Mouse (Mus musculus): ENCODE measurements at regions not wholly inside any gene's neighbourhood (a gene's known extent, or its start where the extent isn't known, plus 50 kb on each side); places are given as distances from the start of the nearest gene placed in this dataset.

- DNase-seq (ENCODE audit: low spot score in 2 of 2) = no peak
Observed at GRCm38 (mm10) chr12:54282281-54282921, 78.7 kb upstream of the Egln3 start.

- no peak for DNase-seq (ENCODE audit: low spot score in 2 of 2)
Observed at GRCm38 (mm10) chr12:54280457-54280856, 76.8 kb upstream of the Egln3 start.

- DNase-seq (ENCODE audit: low spot score in 2 of 2) = no peak
Observed at GRCm38 (mm10) chr12:54280001-54280400, 76.3 kb upstream of the Egln3 start.

- DNase-seq (ENCODE audit: low spot score in 2 of 2) = no peak
Observed at GRCm38 (mm10) chr12:54276978-54277537, 73.4 kb upstream of the Egln3 start.

- DNase-seq (ENCODE audit: low spot score in 2 of 2) = no peak
Observed at GRCm38 (mm10) chr12:54273506-54273905, 69.8 kb upstream of the Egln3 start.

- DNase-seq (ENCODE audit: low spot score in 2 of 2) = no peak
Observed at GRCm38 (mm10) chr12:54272696-54273095, 69.0 kb upstream of the Egln3 start.

GRCm38 (mm10) chr12:54272226-54272625 lies 68.6 kb upstream of the Egln3 start:
- no peak for DNase-seq (ENCODE audit: low spot score in 2 of 2)

GRCm38 (mm10) chr12:54265852-54266251 lies 62.2 kb upstream of the Egln3 start:
- DNase-seq (ENCODE audit: low spot score in 2 of 2) = no peak

GRCm38 (mm10) chr12:54264893-54265835 lies 61.5 kb upstream of the Egln3 start:
- DNase-seq (ENCODE audit: low spot score in 2 of 2) = no peak

GRCm38 (mm10) chr12:54264418-54264733 lies 60.7 kb upstream of the Egln3 start:
- no peak for DNase-seq (ENCODE audit: low spot score in 2 of 2)

GRCm38 (mm10) chr12:54263733-54264417 lies 60.2 kb upstream of the Egln3 start:
- no peak for DNase-seq (ENCODE audit: low spot score in 2 of 2)

GRCm38 (mm10) chr12:54262236-54263005 lies 58.8 kb upstream of the Egln3 start:
- DNase-seq (ENCODE audit: low spot score in 2 of 2) = no peak

GRCm38 (mm10) chr12:54261426-54261825 lies 57.8 kb upstream of the Egln3 start:
- DNase-seq (ENCODE audit: low spot score in 2 of 2) = no peak

- no peak for DNase-seq (ENCODE audit: low spot score in 2 of 2)
Observed at GRCm38 (mm10) chr12:54260502-54260901, 56.8 kb upstream of the Egln3 start.

GRCm38 (mm10) chr12:54257776-54258433 lies 54.2 kb upstream of the Egln3 start:
- no peak for DNase-seq (ENCODE audit: low spot score in 2 of 2)

GRCm38 (mm10) chr12:54256506-54257128 lies 53.0 kb upstream of the Egln3 start:
- DNase-seq (ENCODE audit: low spot score in 2 of 2) = no peak
